Mouse (Mus musculus) left cerebral cortex, adult 8-10 months (tissue): ENCODE data around the gene 4930558C23Rik. TPM values are rescaled to one million over a fixed set of nuclear protein-coding genes. Genes with fewer than 3 reads are reported as not detected.
A peak's percentile ranks its signal among the peaks of the same experiment; 100 is the strongest.
"Not testable (repeated sequence)": the region's sequence is repeated elsewhere in the genome, so short reads cannot be mapped to it uniquely, and the experiment has no call there.

Experiments used
- DNase-seq, 2 experiments: peaks; one replicate each; pipeline ENCODE4 v3.0.0; 2022; ENCODE audit warnings: low spot score in 2 of 2
- total RNA-seq, 4 experiments: library from RNA; stranded (reverse); gene quantifications; 2 replicates each; pipeline ENCODE4 v1.2.4; 2022

Gene 4930558C23Rik
- total RNA-seq, 4 experiments from 2014 or later = not detected

- no peak for DNase-seq
Observed at GRCm38 (mm10) chr3:95373208-95373607, 29.4 kb downstream of the 4930558C23Rik start.

GRCm38 (mm10) chr3:95370101-95370500 lies 32.5 kb downstream of the 4930558C23Rik start:
- no peak for DNase-seq

GRCm38 (mm10) chr3:95360276-95360675 lies 42.4 kb downstream of the 4930558C23Rik start:
- DNase-seq = not testable (repeated sequence)

- DNase-seq = no peak
Observed at GRCm38 (mm10) chr3:95357746-95358145, 44.9 kb downstream of the 4930558C23Rik start.

GRCm38 (mm10) chr3:95356701-95357449 lies 45.8 kb downstream of the 4930558C23Rik start, which contains the start of gene Setdb1:
TSS of gene Setdb1 (minus strand) at chr3:95357202.
- DNase-seq = peak; percentile 86 to 90

- DNase-seq = not testable (repeated sequence)
Observed at GRCm38 (mm10) chr3:95355911-95356544, 46.6 kb downstream of the 4930558C23Rik start.

- DNase-seq = no peak
Observed at GRCm38 (mm10) chr3:95349491-95349890, 53.1 kb downstream of the 4930558C23Rik start.

GRCm38 (mm10) chr3:95348343-95348742 lies 54.3 kb downstream of the 4930558C23Rik start:
- DNase-seq = not testable (repeated sequence)

GRCm38 (mm10) chr3:95346454-95346853 lies 56.2 kb downstream of the 4930558C23Rik start:
- DNase-seq = no peak

GRCm38 (mm10) chr3:95343356-95344000 lies 59.2 kb downstream of the 4930558C23Rik start:
- DNase-seq = not testable (repeated sequence)

GRCm38 (mm10) chr3:95338251-95338650 lies 64.4 kb downstream of the 4930558C23Rik start:
- no peak for DNase-seq

- DNase-seq = no peak
Observed at GRCm38 (mm10) chr3:95337345-95337744, 65.3 kb downstream of the 4930558C23Rik start.

Other genes starting within 250 kb of the 4930558C23Rik start
- gene Sema6c, start 242.4 kb downstream of the 4930558C23Rik start, total RNA-seq = 10 to 100 TPM; 22.8 to 27.3 (median 24.9) TPM
- 10 to 100 TPM; 10.4 to 12.5 (median 12.1) TPM for gene Gabpb2, start 184.9 kb downstream of the 4930558C23Rik start, total RNA-seq
- 10 to 100 TPM; 63.5 to 76.2 (median 69.3) TPM for gene Cdc42se1, start 174.1 kb downstream of the 4930558C23Rik start, total RNA-seq
- gene Mllt11, start 170.7 kb downstream of the 4930558C23Rik start, total RNA-seq = 100 to 1,000 TPM; 280 to 293 (median 288) TPM
- under 1 TPM; 0.24 to 0.67 (median 0.41) TPM for gene Gm128, start 161.2 kb downstream of the 4930558C23Rik start, total RNA-seq
- gene Bnipl, start 151.6 kb downstream of the 4930558C23Rik start, total RNA-seq = under 1 TPM in 3 of 4 experiments, not detected in 1; 0.37 to 0.72 (median 0.67) TPM
- 10 to 100 TPM; 20.7 to 24.3 (median 22.4) TPM for gene Mindy1, start 121.5 kb downstream of the 4930558C23Rik start, total RNA-seq
- 10 to 100 TPM; 24.0 to 27.2 (median 25.2) TPM for gene Prune1, start 120.8 kb downstream of the 4930558C23Rik start, total RNA-seq
- 1 to 10 TPM in 2 of 4 experiments, under 1 TPM in 2; 0.33 to 1.6 (median 0.93) TPM for gene Anxa9, start 95.7 kb downstream of the 4930558C23Rik start, total RNA-seq
- gene Cers2, start 88.0 kb downstream of the 4930558C23Rik start, total RNA-seq = 10 to 100 TPM; 51.9 to 63.7 (median 56.1) TPM
- 10 to 100 TPM; 31.6 to 36.9 (median 34.8) TPM for gene Setdb1, start 45.6 kb downstream of the 4930558C23Rik start, total RNA-seq
- gene Arnt, start 31.5 kb upstream of the 4930558C23Rik start, total RNA-seq = 10 to 100 TPM; 30.4 to 37.0 (median 34.0) TPM
- gene Ctsk, start 96.4 kb upstream of the 4930558C23Rik start, total RNA-seq = 1 to 10 TPM; 4.4 to 5.2 (median 5.0) TPM
- 100 to 1,000 TPM in 2 of 4 experiments, 10 to 100 TPM in 2; 59.3 to 341 (median 163) TPM for gene Ctss, start 123.9 kb upstream of the 4930558C23Rik start, total RNA-seq
- gene Hormad1, start 156.8 kb upstream of the 4930558C23Rik start, total RNA-seq = not detected
- gene Golph3l, start 186.1 kb upstream of the 4930558C23Rik start, total RNA-seq = 10 to 100 TPM; 18.5 to 24.5 (median 21.0) TPM
- 100 to 1,000 TPM; 322 to 333 (median 327) TPM for gene Ensa, start 222.2 kb upstream of the 4930558C23Rik start, total RNA-seq